Mouse (Mus musculus): ENCODE results near the gene Mtmr3.

Mtmr3 gene

DNA sequence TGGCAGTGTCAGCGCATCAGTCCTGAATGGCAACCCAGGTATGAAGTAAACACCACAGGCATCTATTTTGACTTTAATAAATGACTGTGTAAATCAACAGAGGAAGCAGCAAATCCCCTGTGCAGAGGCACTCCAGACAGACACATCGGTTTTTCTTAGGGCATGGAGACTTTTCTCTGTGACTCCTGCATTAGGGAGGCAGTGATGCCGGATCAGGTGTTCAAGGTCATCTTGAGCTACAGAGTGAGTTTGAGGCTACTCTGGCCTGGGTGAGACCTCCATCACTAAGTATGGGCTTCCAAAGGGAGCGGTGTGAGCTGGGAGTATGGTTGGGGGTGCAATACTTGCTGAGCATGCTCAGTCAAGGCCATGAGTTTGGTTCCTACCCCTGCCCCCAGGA, 130.0 kb downstream of the Mtmr3 start:
- no peak for DNase-seq (ENCODE audit: low spot score)

DNA sequence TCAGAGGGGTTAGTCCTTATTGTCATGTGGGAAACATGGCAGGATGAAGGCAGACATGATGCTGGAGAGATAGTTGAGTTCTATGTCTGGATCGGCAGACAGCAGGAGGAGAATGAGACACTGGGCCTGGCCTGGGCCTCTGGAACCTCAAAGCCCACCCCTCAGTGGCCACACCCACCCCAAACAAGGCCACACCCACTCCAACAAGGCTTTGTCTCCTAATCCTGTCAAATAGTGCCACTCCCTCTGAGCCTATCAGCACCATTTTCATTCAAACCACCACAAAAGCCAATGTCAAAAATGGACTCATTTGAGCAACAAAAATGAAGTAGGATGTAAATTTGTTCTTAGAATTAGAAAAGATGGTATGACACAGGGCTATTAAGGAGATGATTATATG, 130.5 kb downstream of the Mtmr3 start:
- DNase-seq (ENCODE audit: low spot score): no peak

DNA sequence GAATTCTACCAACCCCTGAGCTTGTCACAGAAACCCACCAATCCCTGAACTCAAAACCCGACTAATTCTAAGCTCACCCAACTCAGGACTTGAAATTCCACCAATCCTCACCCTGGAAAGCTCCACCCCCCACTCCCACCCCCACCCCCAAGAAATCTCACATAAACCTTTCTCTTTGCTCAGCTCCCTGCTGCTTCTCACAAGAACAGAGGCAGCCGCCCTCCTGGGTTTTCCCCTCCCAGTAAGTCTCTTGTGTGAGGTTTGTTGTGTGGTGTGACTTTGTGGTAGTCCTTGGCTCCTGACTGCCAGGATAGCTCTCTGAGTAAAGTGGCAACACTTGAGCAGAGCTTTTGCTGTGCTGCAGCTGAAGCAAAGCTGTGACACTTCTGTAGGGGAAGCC, 131.8 kb downstream of the Mtmr3 start:
- no peak for DNase-seq (ENCODE audit: low spot score)

DNA sequence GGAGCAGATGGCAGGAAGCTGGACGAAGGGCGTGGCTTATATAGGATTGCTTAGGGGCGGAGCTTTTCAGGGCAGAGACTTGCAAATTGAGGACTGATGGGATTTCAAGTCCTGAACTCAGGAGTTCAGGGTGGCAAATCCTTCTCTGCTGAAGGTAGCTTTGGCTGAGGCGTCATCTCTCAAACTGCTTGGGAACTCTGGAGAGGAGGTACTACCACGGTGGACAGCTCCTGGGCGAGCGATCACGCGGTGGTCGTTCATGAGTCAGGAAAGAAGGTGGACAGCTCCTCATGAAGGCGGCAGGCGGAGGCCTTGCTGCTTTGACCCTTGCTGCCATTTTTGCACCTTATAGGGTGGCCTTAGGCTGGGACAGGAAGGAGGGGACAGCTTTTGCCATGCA, 133.5 kb downstream of the Mtmr3 start:
- no peak for DNase-seq (ENCODE audit: low spot score)

DNA sequence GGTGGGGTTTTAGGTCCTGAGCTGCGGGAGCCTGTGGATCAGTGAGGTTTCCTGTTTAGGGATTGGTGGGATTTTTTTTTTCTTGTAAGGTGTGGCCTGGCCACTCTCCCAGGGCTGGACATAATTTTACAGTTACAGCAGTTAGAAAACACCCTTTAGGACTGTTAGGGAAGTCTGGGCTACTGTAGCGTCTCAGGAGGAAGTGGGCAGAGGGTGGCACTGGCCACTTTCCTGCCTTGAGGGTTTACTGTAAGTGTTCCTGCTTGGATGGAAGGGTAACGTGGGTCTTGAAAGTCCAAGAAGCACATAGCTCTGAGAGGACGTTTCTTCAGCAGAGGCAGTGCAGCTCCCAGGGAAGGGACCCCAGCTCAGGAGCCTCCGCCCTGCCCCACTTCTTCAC, 134.0 kb downstream of the Mtmr3 start:
- DNase-seq (ENCODE audit: low spot score): no peak

DNA sequence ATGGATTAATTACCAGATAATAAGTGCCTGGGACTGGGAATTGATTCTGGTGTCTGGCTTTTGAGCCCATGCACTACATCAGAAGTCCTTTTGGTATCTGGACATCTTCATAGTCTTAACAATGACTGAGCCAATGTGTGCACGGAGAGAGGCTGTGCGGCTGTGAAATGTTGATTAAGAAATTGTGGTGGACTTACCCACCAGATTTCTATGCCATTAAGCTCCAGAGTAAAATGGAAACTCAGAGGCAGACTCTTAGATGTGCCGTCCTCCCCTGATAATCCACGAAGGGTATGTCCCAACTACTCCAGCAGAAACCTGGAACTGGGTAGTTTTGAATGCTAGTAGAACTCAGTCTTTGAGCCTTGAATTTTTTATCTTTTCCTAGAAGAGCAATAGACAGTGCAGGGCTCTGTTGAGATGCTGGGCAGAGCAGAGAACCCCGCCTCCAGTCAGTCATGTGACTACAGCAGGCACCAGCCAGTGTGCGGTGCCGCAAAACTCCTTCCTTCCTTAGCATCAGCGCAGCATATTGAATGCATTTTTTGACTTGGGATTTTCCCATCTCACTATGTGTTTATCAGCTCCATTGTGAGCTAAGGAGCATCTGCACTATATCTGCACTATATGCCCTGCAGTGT, 139.6 kb downstream of the Mtmr3 start:
- DNase-seq (ENCODE audit: low spot score): no peak

DNA sequence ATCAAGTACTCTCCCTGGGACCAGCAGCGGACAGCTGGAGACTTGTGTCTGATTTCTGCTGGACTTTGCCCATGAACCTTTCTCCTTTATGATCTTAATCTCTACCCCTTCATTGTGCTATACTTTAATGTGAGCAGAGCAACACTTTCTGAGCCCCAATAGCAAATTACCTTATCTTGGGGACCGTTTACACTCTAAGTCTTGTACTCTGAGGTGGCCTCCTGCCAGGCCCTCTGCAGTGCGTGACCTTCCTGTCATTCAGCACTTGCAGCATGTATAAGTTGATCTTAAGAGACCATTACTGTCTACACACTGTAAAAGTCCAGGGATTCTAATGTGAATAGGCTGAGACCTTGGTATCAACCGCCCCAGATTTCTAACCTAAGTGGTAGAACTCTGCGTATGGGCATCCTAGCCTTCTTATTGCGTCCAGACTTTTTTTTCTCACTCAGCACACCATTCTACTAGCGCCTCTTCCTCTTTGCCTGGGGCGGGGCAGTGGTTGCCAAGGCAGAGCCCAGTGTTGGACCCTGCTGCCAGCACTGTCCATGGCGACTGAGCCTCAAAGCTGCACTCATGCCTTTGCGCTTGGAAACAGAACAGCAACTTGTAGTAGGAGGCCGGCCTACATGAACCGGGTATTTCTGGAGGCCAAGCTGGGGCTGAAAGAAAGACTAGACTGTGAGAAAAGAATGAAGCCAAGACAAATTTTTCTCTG, 142.0 kb downstream of the Mtmr3 start:
- DNase-seq (ENCODE audit: low spot score): no peak

DNA sequence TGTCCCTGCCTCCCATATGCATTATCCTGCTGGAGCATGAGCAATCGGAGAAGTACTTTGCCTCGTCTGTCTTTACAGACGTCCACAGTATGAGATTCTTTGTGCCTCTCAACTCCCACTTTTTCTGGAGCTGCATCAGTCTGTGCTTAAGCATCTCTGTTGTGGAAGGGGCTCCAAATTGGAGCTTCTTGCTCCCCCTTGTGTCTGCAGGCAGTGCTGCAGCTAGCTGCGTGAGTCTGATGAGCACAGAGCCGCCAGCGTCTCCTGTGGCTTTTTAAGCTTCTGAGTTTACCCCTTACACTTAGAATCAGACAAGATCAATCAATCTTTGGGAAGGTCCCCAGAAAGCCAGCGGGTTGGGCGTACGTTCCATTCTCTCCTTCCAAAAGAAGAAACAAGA, 143.5 kb downstream of the Mtmr3 start:
- peak; percentile 29 for DNase-seq (ENCODE audit: low spot score)

DNA sequence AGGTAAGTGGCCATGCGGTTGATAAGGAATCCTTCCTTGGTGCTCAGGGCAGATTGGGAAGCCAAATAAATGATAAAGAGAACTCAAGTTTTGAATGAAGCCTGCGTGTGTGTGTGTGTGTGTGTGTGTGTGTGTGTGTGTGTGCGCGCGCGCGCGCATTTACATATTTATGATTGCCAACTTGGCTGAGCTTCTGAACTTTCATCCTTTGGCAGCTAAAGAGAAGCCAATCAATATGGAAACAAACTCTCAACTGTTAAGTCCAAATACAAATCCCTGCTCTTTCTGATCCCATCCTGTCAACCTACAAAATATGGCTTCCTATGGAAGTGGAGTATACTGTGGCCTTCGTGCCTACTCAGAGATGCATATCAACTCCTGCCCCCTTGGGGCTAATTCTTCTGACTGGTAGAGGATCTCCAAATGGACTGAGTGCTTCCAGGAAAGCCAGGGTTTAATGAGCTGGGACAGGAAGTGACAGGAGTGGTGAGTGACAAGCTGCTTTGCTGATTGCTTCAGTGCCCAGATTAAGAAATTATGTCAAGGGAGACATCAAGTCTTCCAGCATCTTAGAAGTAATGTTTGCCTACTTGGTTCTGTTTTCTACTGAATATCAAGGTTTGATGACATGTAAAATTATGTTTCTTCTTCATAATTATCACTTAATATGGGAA, 148.3 kb downstream of the Mtmr3 start:
- no peak for DNase-seq (ENCODE audit: low spot score)

DNA sequence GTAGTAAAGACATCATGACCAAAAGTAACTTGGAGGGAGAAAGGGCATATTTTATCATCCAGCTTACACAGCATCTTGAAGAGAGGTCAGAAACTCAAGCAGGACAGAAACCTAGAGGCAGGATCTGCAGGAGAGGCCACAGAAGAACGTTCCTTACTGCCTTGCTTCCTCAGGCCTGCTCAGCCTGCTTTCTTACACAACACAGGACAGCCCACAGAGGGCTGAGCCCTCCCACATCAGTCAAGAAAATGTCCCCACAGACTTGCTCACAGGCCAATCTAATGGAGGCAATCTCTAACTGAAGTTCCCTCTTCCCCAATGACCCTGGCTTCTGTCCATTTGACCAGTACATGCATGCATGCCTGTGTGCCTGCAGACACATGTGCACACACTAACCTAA, 152.4 kb downstream of the Mtmr3 start:
- DNase-seq (ENCODE audit: low spot score): no peak

DNA sequence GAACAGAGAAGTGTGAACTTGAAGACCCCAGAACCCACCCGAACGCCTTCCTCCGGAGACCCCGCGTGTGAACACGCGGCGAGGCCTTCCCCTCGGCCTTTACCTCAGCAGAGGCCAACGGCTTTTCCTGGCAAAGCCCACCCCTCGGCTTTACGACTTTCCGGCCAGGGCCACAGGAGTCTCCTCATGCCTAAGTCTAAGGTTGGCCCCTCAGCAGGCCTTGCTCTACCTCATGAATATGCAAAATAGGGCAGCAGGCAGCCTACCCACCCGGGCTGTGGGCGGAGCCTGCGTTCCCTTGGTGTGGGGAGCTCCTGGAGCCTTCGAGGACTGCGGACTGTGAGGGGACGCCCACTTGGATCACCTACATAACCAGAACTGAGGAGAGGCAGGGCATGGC, 153.7 kb downstream of the Mtmr3 start, which contains the start of gene Hormad2:
Gene Hormad2 (minus strand): TSS at position 128 of the 400 bp plus-strand sequence.
- no peak for DNase-seq (ENCODE audit: low spot score)

DNA sequence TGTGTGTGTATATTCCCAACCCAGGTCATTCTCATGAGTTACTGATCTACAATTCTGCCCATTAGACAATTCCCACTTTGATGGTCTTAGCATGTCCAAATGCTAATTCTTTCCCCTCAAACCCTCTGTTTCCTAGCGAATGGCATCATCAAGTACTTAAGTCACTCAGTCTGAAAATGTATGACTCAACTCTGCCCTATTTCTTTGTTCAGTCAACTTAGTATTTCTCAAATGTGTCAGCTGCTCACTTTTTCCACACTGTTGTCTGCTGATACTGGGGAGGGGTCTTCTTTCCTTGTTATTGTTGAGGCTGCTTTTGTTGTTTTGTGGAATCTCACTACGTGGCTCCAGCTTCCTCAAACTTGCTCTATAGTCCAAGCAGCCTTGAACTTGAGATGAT, 156.5 kb downstream of the Mtmr3 start:
- DNase-seq (ENCODE audit: low spot score): no peak

DNA sequence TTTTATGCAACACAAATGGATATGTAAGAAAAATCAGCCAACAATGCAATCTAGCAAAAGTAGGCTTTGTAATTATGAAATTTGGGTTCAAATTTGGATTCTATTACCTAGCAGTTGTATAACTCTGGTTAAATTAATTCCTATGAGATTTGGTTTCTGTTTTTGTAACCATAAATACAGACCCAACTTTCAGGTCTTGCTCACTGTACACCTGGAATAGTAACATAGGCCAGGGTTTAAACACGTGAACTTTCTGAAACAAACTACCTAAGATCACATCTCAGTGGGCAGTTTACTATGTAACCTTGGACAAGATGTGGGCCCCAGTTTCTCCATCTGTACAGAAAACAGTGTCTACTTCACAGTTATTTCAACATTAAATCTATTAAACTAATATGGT, 157.3 kb downstream of the Mtmr3 start:
- DNase-seq (ENCODE audit: low spot score): no peak

DNA sequence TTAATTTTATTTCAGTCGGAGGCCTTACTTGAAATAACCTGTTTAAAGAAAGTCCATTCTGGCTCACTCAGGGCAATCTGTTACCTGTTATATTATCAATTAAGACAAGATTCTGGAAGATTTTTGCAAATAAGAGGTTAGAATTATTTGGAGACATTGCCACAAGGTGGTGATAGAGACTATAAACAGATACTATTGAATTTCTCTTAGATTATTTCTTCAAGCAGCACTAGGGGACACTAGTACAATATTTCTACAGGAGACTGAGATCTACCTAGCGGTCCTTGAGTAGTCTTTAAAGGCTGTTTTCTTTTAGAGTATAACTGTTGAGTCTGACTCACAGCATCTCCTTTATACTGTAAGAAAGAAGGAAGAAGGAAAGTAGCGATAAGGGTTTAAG, 158.0 kb downstream of the Mtmr3 start:
- DNase-seq (ENCODE audit: low spot score): no peak

DNA sequence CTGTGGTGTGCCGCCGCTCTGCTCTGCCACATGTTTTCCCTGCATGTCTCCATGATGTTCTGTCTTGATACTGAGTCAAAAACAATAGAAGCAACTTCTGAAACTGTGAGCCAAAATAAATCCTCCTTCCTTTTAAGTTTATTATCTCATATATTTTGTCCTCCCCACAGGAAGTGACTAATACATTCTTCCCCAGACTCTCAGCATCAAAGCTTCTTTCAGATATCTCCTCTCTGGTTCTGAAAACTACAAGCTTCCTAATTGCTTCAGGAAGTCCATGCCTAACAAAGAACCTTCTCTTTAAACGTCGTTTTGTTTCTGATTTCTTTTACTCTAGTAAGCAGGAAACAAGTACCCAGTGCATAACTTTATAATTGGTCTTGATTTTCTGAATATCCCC, 160.2 kb downstream of the Mtmr3 start:
- DNase-seq (ENCODE audit: low spot score): no peak
